Mouse (Mus musculus) CH12.LX (cell line): ENCODE data around the gene Atg2b. TPM values are rescaled to one million over a fixed set of nuclear protein-coding genes. Genes with fewer than 3 reads are reported as not detected.

Source experiments
- DNase-seq: peaks from one replicate; pipeline ENCODE4 v3.0.0-alpha.2; 2013; ENCODE audit errors: extremely low read depth
- H3K27ac ChIP-seq: 2 replicates; pipeline ENCODE4 v1.5.1; 2012; ENCODE audit warnings: low read depth, mild to moderate bottlenecking, control low read depth, moderate library complexity; ENCODE audit not compliant: insufficient read depth
- H3K27me3 ChIP-seq: replicated peaks from 2 replicates; pipeline ENCODE3; 2012; ENCODE audit warnings: inconsistent platforms
- H3K36me3 ChIP-seq, 2 experiments: replicated peaks in 1 of 2; 2 replicates each; pipeline versions ENCODE3 to v1.6.1; 2012; ENCODE audit warnings: inconsistent platforms in 1 of 2, low read length in 1 of 2, mild to moderate bottlenecking in 1 of 2, mixed read lengths in 1 of 2, moderate library complexity in 1 of 2; ENCODE audit not compliant: control insufficient read depth in 1 of 2, insufficient read depth in 1 of 2
- H3K4me1 ChIP-seq, 2 experiments: 2 replicates each; pipeline ENCODE4 v1.6.1; 2012; ENCODE audit warnings: inconsistent platforms in 1 of 2, moderate library complexity in 1 of 2; ENCODE audit not compliant: insufficient read depth in 2 of 2, control insufficient read depth in 1 of 2
- H3K4me2 ChIP-seq: 2 replicates; pipeline ENCODE4 v1.6.1; 2012; ENCODE audit warnings: low read depth, mild to moderate bottlenecking, control low read depth; ENCODE audit not compliant: poor library complexity, insufficient read depth, severe bottlenecking
- H3K4me3 ChIP-seq, 3 experiments: fragments of 150-350 bp in 1 of 3; sonication (generic) in 1 of 3; replicated peaks in 1 of 3; 2 replicates each; pipeline versions ENCODE3 to v1.5.1; 2011 to 2012; ENCODE audit warnings: low read depth in 2 of 3, low read length in 2 of 3, mild to moderate bottlenecking in 2 of 3, moderate library complexity in 2 of 3, control low read depth in 1 of 3, improper control_type of control experiment in 1 of 3, inconsistent platforms in 1 of 3, mixed read lengths in 1 of 3; ENCODE audit not compliant: poor library complexity in 1 of 3
- H3K79me2 ChIP-seq: replicated peaks from 2 replicates; pipeline ENCODE4 v1.6.1; 2012; ENCODE audit warnings: mild to moderate bottlenecking, moderate library complexity; ENCODE audit not compliant: control insufficient read depth, poor library complexity, insufficient read depth, severe bottlenecking; ENCODE audit errors: extremely low read depth
- H3K9ac ChIP-seq: 2 replicates; pipeline ENCODE4 v1.6.1; 2012; ENCODE audit warnings: low read depth, mild to moderate bottlenecking, control low read depth, moderate library complexity; ENCODE audit not compliant: insufficient read depth
- H3K9me3 ChIP-seq: replicated peaks from 2 replicates; pipeline ENCODE3; 2012; ENCODE audit warnings: low read length, inconsistent platforms, mixed read lengths
- CHD1 ChIP-seq: IDR thresholded peaks from 2 replicates; pipeline ENCODE4 v1.6.1; 2012; ENCODE audit warnings: low read depth, low read length, improper control_type of control experiment, inconsistent platforms
- E2F4 ChIP-seq: IDR thresholded peaks from 2 replicates; pipeline ENCODE4 v1.6.1; 2011; ENCODE audit warnings: low read depth, low read length, improper control_type of control experiment; ENCODE audit not compliant: insufficient replicate concordance
- ETS1 ChIP-seq: conservative IDR thresholded peaks from 2 replicates; pipeline ENCODE4 v1.6.1; 2012; ENCODE audit warnings: low read depth, mild to moderate bottlenecking, inconsistent platforms, low read length, improper control_type of control experiment, moderate library complexity
- JUN ChIP-seq: IDR thresholded peaks from 2 replicates; pipeline ENCODE4 v1.6.1; 2011; ENCODE audit warnings: low read depth, mild to moderate bottlenecking, low read length, improper control_type of control experiment, moderate library complexity; ENCODE audit not compliant: insufficient read depth
- MYC ChIP-seq: IDR thresholded peaks from 2 replicates; pipeline ENCODE4 v1.6.1; 2011; ENCODE audit warnings: low read depth, mild to moderate bottlenecking, improper control_type of control experiment, low read length
- NRF1 ChIP-seq: IDR thresholded peaks from 2 replicates; pipeline ENCODE4 v1.6.1; 2014; ENCODE audit warnings: low read depth, mild to moderate bottlenecking, inconsistent platforms, low read length, improper control_type of control experiment, moderate library complexity
- POLR2A ChIP-seq: IDR thresholded peaks from 2 replicates; pipeline ENCODE4 v1.6.1; 2011; ENCODE audit warnings: low read depth, mild to moderate bottlenecking, improper control_type of control experiment, low read length
- TBP ChIP-seq: conservative IDR thresholded peaks from 2 replicates; pipeline ENCODE4 v1.6.1; 2011; ENCODE audit warnings: low read depth, low read length, improper control_type of control experiment
- TCF12 ChIP-seq: IDR thresholded peaks from 2 replicates; pipeline ENCODE4 v1.6.1; 2014; ENCODE audit warnings: low read depth, mild to moderate bottlenecking, inconsistent platforms, low read length, improper control_type of control experiment
- USF1 ChIP-seq: IDR thresholded peaks from 2 replicates; pipeline ENCODE4 v1.6.1; 2014; ENCODE audit warnings: low read depth, mild to moderate bottlenecking, inconsistent platforms, low read length, improper control_type of control experiment
- ZNF384 ChIP-seq: IDR thresholded peaks from 2 replicates; pipeline ENCODE4 v1.6.1; 2012; ENCODE audit warnings: low read depth, low read length, improper control_type of control experiment, inconsistent platforms
- dilution Hi-C: fragments of 300-500 bp; cut with MboI; formaldehyde crosslinking; loops from 2 replicates; pipeline ENCODE4 v1.14.3; 2020; ENCODE audit warnings: low sequenced_read_pairs; ENCODE audit not compliant: extremely low pct_unique_long_range_greater_than_20kb, extremely low pct_ligation_motif_present
- in situ Hi-C: fragments of 300-500 bp; cut with MboI; formaldehyde crosslinking; loops from 3 replicates; pipeline ENCODE4 v1.14.3; 2019; ENCODE audit warnings: low sequenced_read_pairs, low pct_ligation_motif_present, low pct_unique_long_range_greater_than_20kb, mixed read lengths
- polyA plus RNA-seq: library from polyadenylated mRNA; unstranded; fragments of >175 nt; gene quantifications from 2 replicates; pipeline ENCODE4 v1.2.1, GENCODE M21; 2012; ENCODE audit warnings: low read depth; ENCODE audit not compliant: insufficient read length
- total RNA-seq, 2 experiments: library from RNA; depleted of rRNA; stranded (reverse); fragments of 300-350 nt in 1 of 2; fragments of >200 nt in 1 of 2; gene quantifications; 2 replicates each; pipeline ENCODE4 v1.2.3; 2012 to 2014

Gene Atg2b
- total and polyA plus RNA-seq, 3 experiments, result 26.9 to 28.5 (median 28.4) TPM

GRCm38 (mm10) chr12:105603904-105604303 is 81.1 kb downstream of the Atg2b start:
- no peak for DNase-seq
- no peak overlapping the region for H3K27ac ChIP-seq
- in situ Hi-C loops (no loop called here), dilution Hi-C loops (no loop called here)
- H3K4me3 ChIP-seq, result no peak overlapping the region
- H3K9ac ChIP-seq, result no peak overlapping the region
- no peaks in the 10 kb centered on the region for H3K79me2 ChIP-seq
- no peak overlapping the region for H3K4me2 ChIP-seq
- H3K4me1 ChIP-seq, result peaks cover 0 to 37% of the 10 kb centered on the region in 2 experiments; a peak in 2 of 4 replicates
- H3K9me3 ChIP-seq, result no peaks in the 10 kb centered on the region
- H3K36me3 ChIP-seq, result peaks cover 0 to 38% of the 10 kb centered on the region in 2 experiments
- H3K27me3 ChIP-seq, result no peaks in the 10 kb centered on the region
- TF ChIP-seq NRF1, result no peak

GRCm38 (mm10) chr12:105602581-105603210 is 82.3 kb downstream of the Atg2b start, which contains the start of gene Bdkrb1:
TSS of gene Bdkrb1 (plus strand) at chr12:105603085.
- H3K27me3 ChIP-seq, result no peaks in the 10 kb centered on the region
- H3K79me2 ChIP-seq, result no peaks in the 10 kb centered on the region
- TF ChIP-seq ETS1 (peak; percentile 41; the same call in 1 of the 2 replicates), TBP (no peak)
- TF ChIP-seq, all 38 proteins: peak for 1
- DNase-seq, result peak; percentile 57
- Histone ChIP-seq H3K9me3 (no peaks in the 10 kb centered on the region), H3K4me2 (no peak within 1 kb of the TSS), H3K9ac (no peak within 1 kb of the TSS), H3K4me1 (peaks cover 3 to 49% of the 10 kb centered on the region in 2 experiments; a peak in 3 of 4 replicates), H3K36me3 (peaks cover 0 to 27% of the 10 kb centered on the region in 2 experiments), H3K27ac (no peak within 1 kb of the TSS), H3K4me3 (peak within 1 kb of the TSS in 2 of 3 experiments; percentile 16)
- dilution Hi-C loops, result no loop called here
- in situ Hi-C loops, result no loop called here

GRCm38 (mm10) chr12:105601586-105601985 is 83.4 kb downstream of the Atg2b start:
- no peak overlapping the region for H3K27ac ChIP-seq
- no peak overlapping the region for H3K4me2 ChIP-seq
- in situ Hi-C loops, result no loop called here
- dilution Hi-C loops, result no loop called here
- no peaks in the 10 kb centered on the region for H3K27me3 ChIP-seq
- peaks cover 0 to 20% of the 10 kb centered on the region in 2 experiments for H3K36me3 ChIP-seq
- DNase-seq, result no peak
- no peak for TF ChIP-seq POLR2A
- TF ChIP-seq USF1, result no peak
- no peak for TF ChIP-seq TCF12
- TF ChIP-seq E2F4, result no peak
- TF ChIP-seq JUN, result no peak
- TF ChIP-seq CHD1, result no peak
- TF ChIP-seq TBP, result no peak
- no peak for TF ChIP-seq MYC
- TF ChIP-seq ZNF384, result no peak
- peaks cover 3 to 61% of the 10 kb centered on the region in 2 experiments; a peak in 3 of 4 replicates for H3K4me1 ChIP-seq
- H3K4me3 ChIP-seq, result no peak overlapping the region
- H3K9me3 ChIP-seq, result no peaks in the 10 kb centered on the region
- H3K9ac ChIP-seq, result no peak overlapping the region
- no peaks in the 10 kb centered on the region for H3K79me2 ChIP-seq
